Mouse (Mus musculus) limb, embryonic 15.5 days (tissue): Measurements from ENCODE around the gene Irf4. TPM values are rescaled to one million over a fixed set of nuclear protein-coding genes. Genes with fewer than 3 reads are reported as not detected.

ENCODE experiments used
- ATAC-seq: fragments of 200-750 bp; cut with Nextera tagmentation; 2 replicates; pipeline ENCODE4 v1.8.0; 2017; ENCODE audit warnings: low read depth, moderate TSS enrichment; ENCODE audit not compliant: insufficient number of reproducible peaks, low FRiP score, low TSS enrichment
- H3K27ac ChIP-seq: fragments of 300-500 bp; sonication (generic); 2 replicates; pipeline ENCODE4 v1.5.1; 2015; ENCODE audit warnings: moderate library complexity, mild to moderate bottlenecking, inconsistent platforms
- H3K27me3 ChIP-seq: fragments of 300-500 bp; sonication (generic); 2 replicates; pipeline ENCODE4 v1.6.1; 2015; ENCODE audit warnings: inconsistent platforms
- H3K36me3 ChIP-seq: fragments of 300-500 bp; sonication (generic); 2 replicates; pipeline ENCODE4 v1.6.1; 2015; ENCODE audit warnings: inconsistent platforms
- H3K4me1 ChIP-seq: fragments of 300-500 bp; sonication (generic); 2 replicates; pipeline ENCODE4 v1.6.1; 2015; ENCODE audit warnings: inconsistent platforms
- H3K4me2 ChIP-seq: fragments of 300-500 bp; sonication (generic); 2 replicates; pipeline ENCODE4 v1.6.1; 2015; ENCODE audit warnings: mild to moderate bottlenecking, inconsistent platforms
- H3K4me3 ChIP-seq: fragments of 300-500 bp; sonication (generic); 2 replicates; pipeline ENCODE4 v1.5.1; 2015; ENCODE audit warnings: mild to moderate bottlenecking, inconsistent platforms
- H3K9ac ChIP-seq: fragments of 300-500 bp; sonication (generic); 2 replicates; pipeline ENCODE4 v1.6.1; 2015; ENCODE audit warnings: inconsistent platforms
- H3K9me3 ChIP-seq: fragments of 300-500 bp; sonication (generic); 2 replicates; pipeline ENCODE4 v1.6.1; 2016; ENCODE audit warnings: inconsistent platforms
- WGBS: fragments of 180-500 bp; shearing (Covaris S2); methylation state at CpG from one replicate; pipeline ENCODE4 v1.1.7; 2015; 5-methylcytosine and 5-hydroxymethylcytosine counted together
- polyA plus RNA-seq: library from polyadenylated mRNA; unstranded; fragments of >200 nt; fragmentation: Nextera tagmentation; extraction: Ambion mirVana; gene quantifications from 2 replicates; pipeline ENCODE4 v1.2.1, GENCODE M21; 2015

Gene Irf4
- polyA plus RNA-seq, 1 experiment from 2014 or later = 0.12 TPM

GRCm38 (mm10) chr13:30792308-30792707 is 43.3 kb downstream of the Irf4 start:
- Histone ChIP-seq H3K4me2 (no peak overlapping the region), H3K4me1 (0 out of 2 replicates have a peak, but pooled peaks cover 2% of the 10 kb centered on the region), H3K9ac (no peak overlapping the region), H3K36me3 (no peaks in the 10 kb centered on the region), H3K27ac (no peak overlapping the region), H3K9me3 (no peaks in the 10 kb centered on the region), H3K27me3 (no peaks in the 10 kb centered on the region), H3K4me3 (no peak overlapping the region)
- WGBS = 61% methylated on average over 9 of the region's 9 CpGs
- no peak for ATAC-seq

- ATAC-seq = no peak
- no peaks in the 10 kb centered on the region for H3K9me3 ChIP-seq
These were observed 43.7 kb downstream of the Irf4 start for GRCm38 (mm10) chr13:30792741-30793140.

DNA sequence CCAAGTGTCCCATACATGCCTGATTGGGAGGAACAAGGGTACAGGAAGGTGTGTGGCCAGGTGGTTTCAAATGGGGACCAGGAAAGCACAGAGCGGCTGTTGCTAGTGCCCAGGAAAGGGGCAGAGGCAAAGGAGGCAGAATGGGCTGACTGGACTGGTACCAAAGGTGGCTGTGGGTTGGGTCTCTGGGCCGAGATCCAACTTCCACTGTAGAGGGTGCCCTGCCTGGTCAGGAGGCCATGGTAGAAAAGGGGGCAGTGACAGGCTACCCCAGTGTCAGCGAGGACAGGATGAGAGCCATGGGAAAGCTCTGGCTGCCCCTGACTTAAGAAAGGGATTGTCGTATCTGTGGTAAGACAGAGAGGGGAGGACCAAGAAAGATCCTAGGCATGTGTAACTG is 44.2 kb downstream of the Irf4 start:
- Histone ChIP-seq H3K36me3 (no peaks in the 10 kb centered on the region), H3K27ac (no peak overlapping the region), H3K4me1 (0 out of 2 replicates have a peak, but pooled peaks cover 2% of the 10 kb centered on the region), H3K9ac (no peak overlapping the region), H3K27me3 (no peaks in the 10 kb centered on the region), H3K9me3 (no peaks in the 10 kb centered on the region), H3K4me2 (no peak overlapping the region), H3K4me3 (no peak overlapping the region)
- 88% methylated on average over 4 of the region's 4 CpGs for WGBS
- no peak for ATAC-seq

More at GRCm38 (mm10) chr13:30792741-30793140, 43.7 kb downstream of the Irf4 start:
- H3K36me3 ChIP-seq = no peaks in the 10 kb centered on the region
- no peaks in the 10 kb centered on the region for H3K27me3 ChIP-seq
- H3K9ac ChIP-seq = no peak overlapping the region
- H3K27ac ChIP-seq = no peak overlapping the region
- H3K4me1 ChIP-seq = 0 out of 2 replicates have a peak, but pooled peaks cover 2% of the 10 kb centered on the region
- WGBS = 52% methylated on average over 3 of the region's 3 CpGs
- H3K4me2 ChIP-seq = no peak overlapping the region
- no peak overlapping the region for H3K4me3 ChIP-seq

GRCm38 (mm10) chr13:30793616-30794015 is 44.6 kb downstream of the Irf4 start:
- Histone ChIP-seq H3K27ac (no peak overlapping the region), H3K9me3 (no peaks in the 10 kb centered on the region), H3K4me3 (no peak overlapping the region), H3K27me3 (no peaks in the 10 kb centered on the region), H3K4me1 (0 out of 2 replicates have a peak, but pooled peaks cover 2% of the 10 kb centered on the region), H3K9ac (no peak overlapping the region), H3K4me2 (no peak overlapping the region), H3K36me3 (no peaks in the 10 kb centered on the region)
- no peak for ATAC-seq
- 80% methylated on average over 5 of the region's 5 CpGs for WGBS

- Histone ChIP-seq H3K27ac (no peak overlapping the region), H3K4me3 (no peak overlapping the region), H3K27me3 (no peaks in the 10 kb centered on the region), H3K4me2 (no peak overlapping the region), H3K36me3 (no peaks in the 10 kb centered on the region), H3K4me1 (0 out of 2 replicates have a peak, but pooled peaks cover 2% of the 10 kb centered on the region), H3K9me3 (no peaks in the 10 kb centered on the region), H3K9ac (no peak overlapping the region)
- ATAC-seq = no peak
- WGBS = 85% methylated on average over 4 of the region's 4 CpGs
These were observed 46.9 kb downstream of the Irf4 start for GRCm38 (mm10) chr13:30795960-30796359.

- no peaks in the 10 kb centered on the region for H3K4me1 ChIP-seq
- no peak overlapping the region for H3K9ac ChIP-seq
- 63% methylated on average over 4 of the region's 4 CpGs for WGBS
- H3K36me3 ChIP-seq = no peaks in the 10 kb centered on the region
- H3K4me2 ChIP-seq = no peak overlapping the region
- ATAC-seq = no peak
- no peaks in the 10 kb centered on the region for H3K9me3 ChIP-seq
- no peak overlapping the region for H3K4me3 ChIP-seq
- no peaks in the 10 kb centered on the region for H3K27me3 ChIP-seq
- no peak overlapping the region for H3K27ac ChIP-seq
These were observed 52.9 kb downstream of the Irf4 start for GRCm38 (mm10) chr13:30801886-30802285.

- Histone ChIP-seq H3K27ac (no peak overlapping the region), H3K9me3 (no peaks in the 10 kb centered on the region), H3K4me3 (no peak overlapping the region), H3K27me3 (no peaks in the 10 kb centered on the region), H3K9ac (no peak overlapping the region), H3K36me3 (no peaks in the 10 kb centered on the region), H3K4me1 (no peaks in the 10 kb centered on the region), H3K4me2 (no peak overlapping the region)
- 91% methylated on average over 5 of the region's 5 CpGs for WGBS
- ATAC-seq = no peak
These were observed 53.4 kb downstream of the Irf4 start for GRCm38 (mm10) chr13:30802336-30802955.

- Histone ChIP-seq H3K36me3 (0 out of 2 replicates have a peak, but pooled peaks cover 6% of the 10 kb centered on the region), H3K4me3 (no peak overlapping the region), H3K9ac (no peak overlapping the region), H3K9me3 (no peaks in the 10 kb centered on the region), H3K4me2 (no peak overlapping the region), H3K27ac (no peak overlapping the region), H3K27me3 (no peaks in the 10 kb centered on the region), H3K4me1 (no peaks in the 10 kb centered on the region)
- 82% methylated on average over 7 of the region's 7 CpGs for WGBS
- no peak for ATAC-seq
These were observed 60.2 kb downstream of the Irf4 start for GRCm38 (mm10) chr13:30809240-30809639.

GRCm38 (mm10) chr13:30813464-30813863 is 64.4 kb downstream of the Irf4 start:
- no peak overlapping the region for H3K9ac ChIP-seq
- H3K27me3 ChIP-seq = no peaks in the 10 kb centered on the region
- H3K4me3 ChIP-seq = no peak overlapping the region
- no peak for ATAC-seq
- no peaks in the 10 kb centered on the region for H3K9me3 ChIP-seq
- no peak overlapping the region for H3K4me2 ChIP-seq
- WGBS = 78% methylated on average over 5 of the region's 5 CpGs
- no peaks in the 10 kb centered on the region for H3K4me1 ChIP-seq
- peaks cover 26% of the 10 kb centered on the region; the same call in 1 of the 2 replicates for H3K36me3 ChIP-seq
- no peak overlapping the region for H3K27ac ChIP-seq

- WGBS = 80% methylated on average over 5 of the region's 5 CpGs
- no peak for ATAC-seq
- H3K27ac ChIP-seq = no peak overlapping the region
- no peaks in the 10 kb centered on the region for H3K9me3 ChIP-seq
- H3K27me3 ChIP-seq = no peaks in the 10 kb centered on the region
- no peak overlapping the region for H3K4me2 ChIP-seq
- no peak overlapping the region for H3K9ac ChIP-seq
- no peak overlapping the region for H3K4me3 ChIP-seq
- no peaks in the 10 kb centered on the region for H3K4me1 ChIP-seq
- peaks cover 30% of the 10 kb centered on the region for H3K36me3 ChIP-seq
These were observed 65.2 kb downstream of the Irf4 start for GRCm38 (mm10) chr13:30814256-30814655.
